16 mouse cellular contexts compared by ENCODE assay signal in genomic region chr13:119389721-119390120, GRCm38 (mm10).
"Had no signal": no experiment of that assay in that cellular context is flagged by ENCODE, and none has a peak within 500 bp of the region (broad histone marks: within the 10 kb centered on the region; RNA-seq: fewer than 3 reads in every experiment).

No protein-coding gene starts in this region.

- ATAC-seq: midbrain, embryonic 13.5 days; midbrain, embryonic 15.5 days had no signal

- H3K9me3 ChIP-seq: midbrain, embryonic 13.5 days; midbrain, embryonic 15.5 days; neural tube, embryonic 12.5 days; stomach, embryonic 15.5 days had no signal

- H3K4me1 ChIP-seq: midbrain, embryonic 13.5 days; midbrain, embryonic 15.5 days; neural tube, embryonic 12.5 days; stomach, embryonic 15.5 days had no signal

- H3K9ac ChIP-seq: lung, embryonic 14.5 days; midbrain, embryonic 13.5 days; midbrain, embryonic 15.5 days; neural tube, embryonic 12.5 days; stomach, embryonic 15.5 days had no signal

- DNase-seq: lung, adult 18-20 months; lung, embryonic 14.5 days; lung, postnatal 10 days; lung, postnatal 36 days; right cerebral cortex, postnatal 14 days; thymus, adult 2 months; thymus, postnatal 25 days; thymus, postnatal 4 days had no signal

- H3K27ac ChIP-seq: macrophage; midbrain, embryonic 13.5 days; midbrain, embryonic 15.5 days; neural tube, embryonic 12.5 days; stomach, embryonic 15.5 days; stomach, postnatal 0 days had no signal

- H3K4me2 ChIP-seq: lung, embryonic 14.5 days; midbrain, embryonic 11.5 days; midbrain, embryonic 13.5 days; midbrain, embryonic 15.5 days; neural tube, embryonic 12.5 days; stomach, embryonic 15.5 days had no signal

- H3K4me3 ChIP-seq: megakaryocyte, embryonic 14.5 days; midbrain, embryonic 13.5 days; midbrain, embryonic 15.5 days; neural tube, embryonic 12.5 days; stomach, embryonic 15.5 days had no signal

- H3K27me3 ChIP-seq: megakaryocyte, embryonic 14.5 days; midbrain, embryonic 13.5 days; midbrain, embryonic 15.5 days; neural tube, embryonic 12.5 days; stomach, embryonic 15.5 days had no signal
